Mouse (Mus musculus) liver, adult (tissue): ENCODE measurements around the gene BC005537.

Source experiments
- GATA4 ChIP-seq: IDR thresholded peaks from 2 replicates; pipeline ENCODE4 v1.6.1; 2014; ENCODE audit warnings: mild to moderate bottlenecking, low read length; ENCODE audit not compliant: insufficient replicate concordance

BC005537 gene

GRCm38 (mm10) chr13:24798686-24799085 is 2.8 kb upstream of the BC005537 start:
- TF ChIP-seq GATA4 = no peak

GRCm38 (mm10) chr13:24799378-24799777 is 2.1 kb upstream of the BC005537 start:
- TF ChIP-seq GATA4 = no peak

GRCm38 (mm10) chr13:24799925-24800673 is 1.4 kb upstream of the BC005537 start:
- peak; percentile 58; the same call in 1 of the 2 replicates for TF ChIP-seq GATA4

- no peak for TF ChIP-seq GATA4
These were observed 666 bp upstream of the BC005537 start for GRCm38 (mm10) chr13:24800674-24801307.

- no peak for TF ChIP-seq GATA4
These were observed 754 bp downstream of the BC005537 start for GRCm38 (mm10) chr13:24802131-24802691.

- TF ChIP-seq GATA4 = no peak
These were observed 1.7 kb downstream of the BC005537 start for GRCm38 (mm10) chr13:24803196-24803595.

GRCm38 (mm10) chr13:24806079-24806478 is 4.6 kb downstream of the BC005537 start:
- TF ChIP-seq GATA4 = no peak

GRCm38 (mm10) chr13:24812521-24812920 is 11.1 kb downstream of the BC005537 start:
- TF ChIP-seq GATA4 = no peak

GRCm38 (mm10) chr13:24814616-24815015 is 13.2 kb downstream of the BC005537 start:
- no peak for TF ChIP-seq GATA4

GRCm38 (mm10) chr13:24816125-24817092 is 15.0 kb downstream of the BC005537 start:
- no peak for TF ChIP-seq GATA4

GRCm38 (mm10) chr13:24819931-24820330 is 18.5 kb downstream of the BC005537 start:
- no peak for TF ChIP-seq GATA4

- TF ChIP-seq GATA4 = no peak
These were observed 21.3 kb downstream of the BC005537 start for GRCm38 (mm10) chr13:24822663-24823343.

- no peak for TF ChIP-seq GATA4
These were observed 23.2 kb downstream of the BC005537 start for GRCm38 (mm10) chr13:24824647-24825046.

- no peak for TF ChIP-seq GATA4
These were observed 24.1 kb downstream of the BC005537 start for GRCm38 (mm10) chr13:24825587-24825986.
